In the genomic region with DNA sequence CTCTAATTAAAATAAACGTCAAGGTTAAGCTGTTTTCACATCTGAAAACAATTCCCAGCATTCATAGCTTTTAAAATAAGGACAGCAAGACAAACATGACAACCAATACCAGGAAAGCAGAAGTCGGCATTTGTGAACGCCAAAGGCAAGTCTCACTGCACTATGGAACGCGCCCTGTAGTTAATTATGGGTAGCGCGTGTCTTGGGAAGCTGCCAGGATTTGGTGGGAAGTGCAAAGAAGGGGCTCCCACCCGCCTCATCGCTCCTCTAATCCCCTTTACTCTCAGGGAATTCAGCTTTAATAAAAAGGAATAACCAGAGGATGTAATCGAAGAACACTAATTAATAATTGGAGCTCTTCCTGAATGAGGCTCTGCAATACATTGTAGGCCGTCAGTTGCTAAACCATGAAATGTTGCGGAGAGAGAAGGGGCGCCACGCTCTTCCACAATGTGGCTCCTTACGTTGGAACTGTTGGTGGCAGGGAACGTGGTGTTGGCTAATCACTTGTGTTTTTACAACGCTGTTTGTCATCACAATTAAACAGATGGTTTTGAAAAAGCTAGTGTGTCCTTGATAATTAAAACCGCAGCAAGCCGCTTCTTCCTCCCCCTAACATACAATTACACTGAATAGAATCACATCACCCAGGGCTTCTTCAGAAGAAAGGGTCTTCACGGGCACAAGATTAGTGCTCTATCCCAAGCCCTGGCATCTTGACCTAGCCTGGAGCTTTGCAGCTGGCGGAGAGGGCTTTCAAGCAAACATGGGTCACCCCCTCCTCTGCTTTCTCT, we compare ENCODE assay signal across 18 mouse cellular contexts. TPM values are rescaled to one million over a fixed set of nuclear protein-coding genes. Genes with fewer than 3 reads are reported as not detected.
DNase-seq lines count a peak whose midpoint lies in the region; ATAC-seq lines count a peak whose summit lies in the region.
"Had no signal": no experiment of that assay in that cellular context is flagged by ENCODE, and none has a peak within 500 bp of the region (broad histone marks: within the 10 kb centered on the region; RNA-seq: fewer than 3 reads in every experiment).

No protein-coding gene starts in this region.

- H3K27me3 ChIP-seq in forebrain, embryonic 15.5 days = no peaks in the 10 kb centered on the region
- H3K27me3 ChIP-seq: CH12.LX; limb, embryonic 12.5 days had no signal

- peak overlapping the region; percentile 82 for H3K27ac ChIP-seq in forebrain, embryonic 15.5 days (replicated peaks)
- H3K27ac ChIP-seq: gastrocnemius, adult 2 months; limb, embryonic 12.5 days had no signal

- H3K4me1 ChIP-seq in forebrain, embryonic 15.5 days = peaks cover 21% of the 10 kb centered on the region
- H3K4me1 ChIP-seq: limb, embryonic 12.5 days had no signal

- no peaks in the 10 kb centered on the region for H3K36me3 ChIP-seq in forebrain, embryonic 15.5 days
- H3K36me3 ChIP-seq: limb, embryonic 12.5 days had no signal

- H3K9me3 ChIP-seq in forebrain, embryonic 15.5 days = no peaks in the 10 kb centered on the region
- H3K9me3 ChIP-seq: limb, embryonic 12.5 days had no signal

- 16% methylated on average over 21 of the region's 21 CpGs for WGBS in forebrain, embryonic 15.5 days

- peak overlapping the region; percentile 38 for H3K4me2 ChIP-seq in forebrain, embryonic 15.5 days (replicated peaks)
- H3K4me2 ChIP-seq: limb, embryonic 12.5 days had no signal

- no peak overlapping the region for H3K9ac ChIP-seq in forebrain, embryonic 15.5 days (replicated peaks)
- H3K9ac ChIP-seq: limb, embryonic 12.5 days; liver, postnatal 0 days had no signal

- DNase-seq in layer of hippocampus, postnatal 14 days (ENCODE audit: low spot score in 2 of 2) = peak; percentile 34 to 38
- no peak for DNase-seq in layer of hippocampus, postnatal 36 days
- peak; percentile 21 for DNase-seq in right cerebral cortex, postnatal 14 days
- DNase-seq in right cerebral cortex, adult 2 months (ENCODE audit: low spot score in 2 of 2) = no peak
- DNase-seq in B cell, adult 2 months = no peak
- DNase-seq in cerebellum, postnatal 25 days = no peak
- DNase-seq: cerebellum, postnatal 36 days; gastrocnemius, adult 2 months; heart, postnatal 36 days; kidney, adult 11 months; kidney, postnatal 4 days; liver, postnatal 0 days; thymus, postnatal 4 days had no signal

- peak; percentile 84 for ATAC-seq in forebrain, embryonic 15.5 days (replicated peaks)
- ATAC-seq: liver, postnatal 0 days; Patski had no signal

- peak overlapping the region; percentile 17; the same call in 1 of the 2 replicates for H3K4me3 ChIP-seq in forebrain, embryonic 15.5 days
- H3K4me3 ChIP-seq: gastrocnemius, adult 2 months; limb, embryonic 12.5 days; myocyte had no signal

RNA-seq across cellular contexts. Expression of a gene that starts 8.9 kb away (rescaled TPM):
- total RNA-seq in layer of hippocampus, postnatal 14 days (2021) = 1 to 10 TPM in 1 of 2 experiments, under 1 TPM in 1; 0.60 to 1.3 TPM
- total RNA-seq in layer of hippocampus, postnatal 36 days (2021) = under 1 TPM; 0.37 to 0.43 TPM
- 0.43 and 0.55 TPM in 2 replicates for polyA plus RNA-seq in forebrain, embryonic 15.5 days (2015; fragmentation: Nextera tagmentation; extraction: Ambion mirVana)

Comparison
In these comparisons a context has a peak if more than half of its experiments do, and no peak if none do; other contexts are left out.
1. DNase-seq: peak in layer of hippocampus, postnatal 14 days (2 of 2) and right cerebral cortex, postnatal 14 days (single experiment); none in layer of hippocampus, postnatal 36 days (0 of 2), right cerebral cortex, adult 2 months (0 of 2), B cell, adult 2 months (0 of 2) and cerebellum, postnatal 25 days (0 of 2).